Mouse (Mus musculus) adrenal gland, postnatal 0 days (tissue): ENCODE measurements around the gene Arntl2. TPM values are rescaled to one million over a fixed set of nuclear protein-coding genes. Genes with fewer than 3 reads are reported as not detected.

Experiments used
- polyA plus RNA-seq: library from polyadenylated mRNA; unstranded; fragments of >200 nt; fragmentation: Nextera tagmentation; extraction: Ambion mirVana; gene quantifications from 2 replicates; pipeline ENCODE4 v1.2.1, GENCODE M21; 2015

Gene Arntl2
- 2.2 and 3.0 TPM in 2 replicates for polyA plus RNA-seq

GRCm38 (mm10) chr6:146795924-146796545 lies at the start of gene Arntl2:
TSS of gene Arntl2 (plus strand) at chr6:146796055.

GRCm38 (mm10) chr6:146850050-146850449 lies 54.2 kb downstream of the Arntl2 start, which contains the start of gene Smco2:
TSS of gene Smco2 (plus strand) at chr6:146850104.

Other genes with a start within 250 kb of the Arntl2 start
- gene Fgfr1op2, start 218.9 kb upstream of the Arntl2 start, polyA plus RNA-seq: 66.7 and 91.6 TPM in 2 replicates
- gene Ints13, start 218.2 kb upstream of the Arntl2 start, polyA plus RNA-seq: 28.3 and 30.8 TPM in 2 replicates
- gene Med21, start 153.5 kb upstream of the Arntl2 start, polyA plus RNA-seq: 236 and 358 TPM in 2 replicates
- gene Tm7sf3, start 153.2 kb upstream of the Arntl2 start, polyA plus RNA-seq: 45.0 and 58.4 TPM in 2 replicates
- 9.8 and 9.9 TPM in 2 replicates for gene Stk38l, start 71.1 kb upstream of the Arntl2 start, polyA plus RNA-seq
- not detected in 2 replicates for gene Smco2, start 54.0 kb downstream of the Arntl2 start, polyA plus RNA-seq
- gene Ppfibp1, start 92.4 kb downstream of the Arntl2 start, polyA plus RNA-seq: 27.3 and 43.5 TPM in 2 replicates
- gene 1700034J05Rik, start 158.4 kb downstream of the Arntl2 start, polyA plus RNA-seq: 0.19 TPM in 1 of 2 replicates, not detected in the other
- gene Rep15, start 236.5 kb downstream of the Arntl2 start, polyA plus RNA-seq: 0.41 and 0.84 TPM in 2 replicates
- 71.5 and 102 TPM in 2 replicates for gene Mrps35, start 246.7 kb downstream of the Arntl2 start, polyA plus RNA-seq